Mouse (Mus musculus) midbrain, embryonic 10.5 days (tissue): ENCODE measurements around the gene Auts2. TPM values are rescaled to one million over a fixed set of nuclear protein-coding genes. Genes with fewer than 3 reads are reported as not detected.
A peak's percentile ranks its signal among the peaks of the same experiment; 100 is the strongest.

ENCODE experiments used
- DNase-seq: peaks from one replicate; pipeline ENCODE4 v3.0.0-alpha.2; 2017; ENCODE audit warnings: low spot score
- H3K27ac ChIP-seq: fragments of 300-500 bp; sonication (generic); replicated peaks from 2 replicates; pipeline ENCODE4 v1.5.1; 2016; ENCODE audit warnings: mild to moderate bottlenecking
- H3K27me3 ChIP-seq: fragments of 300-500 bp; sonication (generic); 2 replicates; pipeline ENCODE4 v1.6.1; 2016; ENCODE audit warnings: low read depth, mild to moderate bottlenecking; ENCODE audit not compliant: poor library complexity, severe bottlenecking
- H3K36me3 ChIP-seq: fragments of 300-500 bp; sonication (generic); 2 replicates; pipeline ENCODE4 v1.6.1; 2016; ENCODE audit warnings: mild to moderate bottlenecking, moderate library complexity
- H3K4me1 ChIP-seq: fragments of 300-500 bp; sonication (generic); 2 replicates; pipeline ENCODE4 v1.6.1; 2016
- H3K4me3 ChIP-seq: fragments of 300-500 bp; sonication (generic); 2 replicates; pipeline ENCODE4 v1.5.1; 2016; ENCODE audit warnings: mild to moderate bottlenecking, moderate library complexity
- H3K9me3 ChIP-seq: fragments of 300-500 bp; sonication (generic); replicated peaks from 2 replicates; pipeline ENCODE4 v1.6.1; 2016; ENCODE audit warnings: mild to moderate bottlenecking
- WGBS: fragments of 180-500 bp; shearing (Covaris S2); methylation state at CpG from one replicate; pipeline ENCODE4 v1.1.7; 2016; 5-methylcytosine and 5-hydroxymethylcytosine counted together
- polyA plus RNA-seq: library from polyadenylated mRNA; unstranded; fragments of >200 nt; fragmentation: Nextera tagmentation; extraction: Ambion mirVana; gene quantifications from 2 replicates; pipeline ENCODE4 v1.2.1, GENCODE M21; 2016

The Auts2 gene
- polyA plus RNA-seq, 1 experiment from 2014 or later, result 32.3 TPM

GRCm38 (mm10) chr5:131875976-131876375 lies 667.2 kb downstream of the Auts2 start:
- 97% methylated on average over 4 of the region's 4 CpGs for WGBS
- no peak for DNase-seq

GRCm38 (mm10) chr5:131873116-131873515 lies 670.0 kb downstream of the Auts2 start:
- Histone ChIP-seq H3K27ac (no peak overlapping the region), H3K27me3 (peaks cover 10% of the 10 kb centered on the region), H3K4me1 (peaks cover 7% of the 10 kb centered on the region; the same call in 1 of the 2 replicates), H3K4me3 (no peak overlapping the region), H3K9me3 (no peaks in the 10 kb centered on the region), H3K36me3 (no peaks in the 10 kb centered on the region)
- WGBS, result 83% methylated on average over 4 of the region's 4 CpGs
- no peak for DNase-seq

More at GRCm38 (mm10) chr5:131875976-131876375, 667.2 kb downstream of the Auts2 start:
- peaks cover 10% of the 10 kb centered on the region for H3K27me3 ChIP-seq
- no peak overlapping the region for H3K27ac ChIP-seq
- no peaks in the 10 kb centered on the region for H3K9me3 ChIP-seq
- peaks cover 6% of the 10 kb centered on the region; the same call in 1 of the 2 replicates for H3K4me1 ChIP-seq
- no peak overlapping the region for H3K4me3 ChIP-seq
- H3K36me3 ChIP-seq, result no peaks in the 10 kb centered on the region

- DNase-seq, result no peak
- Histone ChIP-seq H3K27ac (no peak overlapping the region), H3K4me1 (peaks cover 11% of the 10 kb centered on the region; the same call in 1 of the 2 replicates), H3K27me3 (peaks cover 18% of the 10 kb centered on the region), H3K36me3 (no peaks in the 10 kb centered on the region), H3K4me3 (no peak overlapping the region), H3K9me3 (no peaks in the 10 kb centered on the region)
- 93% methylated on average over 11 of the region's 11 CpGs for WGBS
Measured at GRCm38 (mm10) chr5:131869711-131870499, 673.2 kb downstream of the Auts2 start.

GRCm38 (mm10) chr5:131865200-131865599 lies 677.9 kb downstream of the Auts2 start:
- Histone ChIP-seq H3K9me3 (no peaks in the 10 kb centered on the region), H3K4me3 (no peak overlapping the region), H3K36me3 (no peaks in the 10 kb centered on the region), H3K27ac (no peak overlapping the region), H3K27me3 (peaks cover 8% of the 10 kb centered on the region; the same call in 1 of the 2 replicates), H3K4me1 (peaks cover 11% of the 10 kb centered on the region; the same call in 1 of the 2 replicates)
- DNase-seq, result no peak
- 79% methylated on average over 5 of the region's 5 CpGs for WGBS

GRCm38 (mm10) chr5:131857976-131858375 lies 685.2 kb downstream of the Auts2 start:
- Histone ChIP-seq H3K27me3 (peaks cover 22% of the 10 kb centered on the region; the same call in 1 of the 2 replicates), H3K27ac (no peak overlapping the region)
- 89% methylated on average over 5 of the region's 5 CpGs for WGBS

GRCm38 (mm10) chr5:131855358-131855757 lies 687.8 kb downstream of the Auts2 start:
- Histone ChIP-seq H3K27me3 (peaks cover 38% of the 10 kb centered on the region), H3K36me3 (no peaks in the 10 kb centered on the region), H3K4me3 (no peak overlapping the region), H3K4me1 (peaks cover 48% of the 10 kb centered on the region), H3K9me3 (no peaks in the 10 kb centered on the region), H3K27ac (peak overlapping the region; percentile 55; the same call in 1 of the 2 replicates)
- DNase-seq, result peak; percentile 16
- WGBS, result 35% methylated on average over 8 of the region's 8 CpGs

More at GRCm38 (mm10) chr5:131857976-131858375, 685.2 kb downstream of the Auts2 start:
- H3K4me3 ChIP-seq, result no peak overlapping the region
- no peaks in the 10 kb centered on the region for H3K36me3 ChIP-seq
- no peaks in the 10 kb centered on the region for H3K9me3 ChIP-seq
- DNase-seq, result no peak
- H3K4me1 ChIP-seq, result peaks cover 24% of the 10 kb centered on the region

- H3K4me3 ChIP-seq, result no peak overlapping the region
- H3K4me1 ChIP-seq, result peaks cover 49% of the 10 kb centered on the region
- WGBS, result 64% methylated on average over 20 of the region's 20 CpGs
- no peak for DNase-seq
- no peaks in the 10 kb centered on the region for H3K9me3 ChIP-seq
- no peaks in the 10 kb centered on the region for H3K36me3 ChIP-seq
- peaks cover 42% of the 10 kb centered on the region for H3K27me3 ChIP-seq
- H3K27ac ChIP-seq, result no peak overlapping the region
Measured at GRCm38 (mm10) chr5:131851597-131852453, 691.3 kb downstream of the Auts2 start.

- peaks cover 40% of the 10 kb centered on the region for H3K4me1 ChIP-seq
- H3K27me3 ChIP-seq, result peaks cover 52% of the 10 kb centered on the region
- no peak for DNase-seq
- H3K9me3 ChIP-seq, result no peaks in the 10 kb centered on the region
- H3K4me3 ChIP-seq, result no peak overlapping the region
- no peaks in the 10 kb centered on the region for H3K36me3 ChIP-seq
- H3K27ac ChIP-seq, result no peak overlapping the region
- WGBS, result 82% methylated on average over 8 of the region's 8 CpGs
Measured at GRCm38 (mm10) chr5:131850632-131851335, 692.4 kb downstream of the Auts2 start.

GRCm38 (mm10) chr5:131849644-131850043 lies 693.5 kb downstream of the Auts2 start:
- Histone ChIP-seq H3K4me3 (no peak overlapping the region), H3K27me3 (peaks cover 55% of the 10 kb centered on the region)

GRCm38 (mm10) chr5:131844519-131844800 lies 698.7 kb downstream of the Auts2 start:
- Histone ChIP-seq H3K27me3 (peaks cover 32% of the 10 kb centered on the region; the same call in 1 of the 2 replicates), H3K27ac (0 out of 2 replicates have a peak overlapping the region, but pooled peaks have one; percentile 40), H3K4me1 (peaks cover 16% of the 10 kb centered on the region), H3K9me3 (no peaks in the 10 kb centered on the region), H3K4me3 (no peak overlapping the region), H3K36me3 (no peaks in the 10 kb centered on the region)
- 80% methylated on average over 9 of the region's 9 CpGs for WGBS
- no peak for DNase-seq

More at GRCm38 (mm10) chr5:131849644-131850043, 693.5 kb downstream of the Auts2 start:
- Histone ChIP-seq H3K27ac (no peak overlapping the region), H3K4me1 (peaks cover 30% of the 10 kb centered on the region), H3K36me3 (no peaks in the 10 kb centered on the region), H3K9me3 (no peaks in the 10 kb centered on the region)
- 61% methylated on average over 3 of the region's 3 CpGs for WGBS
- no peak for DNase-seq

- H3K27me3 ChIP-seq, result peaks cover 29% of the 10 kb centered on the region; the same call in 1 of the 2 replicates
- DNase-seq, result no peak
- no peaks in the 10 kb centered on the region for H3K9me3 ChIP-seq
- no peaks in the 10 kb centered on the region for H3K36me3 ChIP-seq
- H3K4me3 ChIP-seq, result no peak overlapping the region
- H3K4me1 ChIP-seq, result peaks cover 16% of the 10 kb centered on the region
- 66% methylated on average over 9 of the region's 9 CpGs for WGBS
- peak overlapping the region; percentile 40; the same call in 1 of the 2 replicates for H3K27ac ChIP-seq
Measured at GRCm38 (mm10) chr5:131843766-131844518, 699.2 kb downstream of the Auts2 start.
